Comparison of ENCODE assay signal across 8 mouse cellular contexts in the genomic region with DNA sequence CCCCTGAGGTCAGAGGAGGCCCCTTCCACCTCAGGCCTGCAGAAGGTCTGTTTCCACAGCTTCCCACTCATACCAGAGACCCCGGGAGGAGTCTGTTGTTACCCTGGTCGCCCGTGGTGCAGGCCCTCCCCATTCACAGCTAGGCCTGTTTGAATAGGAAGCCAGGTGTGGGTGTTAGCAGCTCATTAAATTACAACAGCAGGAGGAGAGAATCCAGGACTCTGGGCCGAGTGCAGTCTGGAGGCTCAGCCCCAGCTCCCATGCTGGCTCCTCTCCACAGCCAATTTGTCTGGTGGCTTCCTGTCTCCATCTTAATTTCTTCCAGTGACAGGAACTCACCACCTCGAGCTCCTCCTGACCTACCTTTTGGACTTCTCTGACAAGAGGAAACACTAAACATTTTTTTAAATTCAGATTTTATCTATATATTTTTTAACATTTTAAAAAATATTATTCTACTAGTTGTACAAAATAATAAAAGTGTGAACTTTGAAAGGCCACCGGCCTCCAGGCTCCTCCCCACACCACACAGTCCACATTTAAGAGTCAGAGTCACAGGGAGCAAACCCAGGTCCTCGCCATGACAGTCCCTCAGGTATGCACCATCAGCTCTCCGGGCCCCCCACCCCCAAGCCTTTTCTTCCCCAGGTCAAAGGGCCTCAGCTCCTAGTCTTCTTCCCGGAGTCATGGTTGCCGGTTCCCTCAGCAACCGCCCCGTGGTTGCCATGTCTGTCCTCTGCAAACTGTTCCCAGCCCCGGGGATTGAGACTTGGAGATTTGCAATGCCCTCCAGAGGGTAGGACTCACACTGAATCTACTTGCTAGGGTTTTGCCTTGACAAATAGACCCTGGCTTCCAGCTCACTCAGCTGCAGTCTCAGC.
DNase-seq lines count a peak whose midpoint lies in the region; ATAC-seq and TF ChIP-seq lines count a peak whose summit lies in the region.
"Had no signal": no experiment of that assay in that cellular context is flagged by ENCODE, and none has a peak within 500 bp of the region (broad histone marks: within the 10 kb centered on the region; RNA-seq: fewer than 3 reads in every experiment).

No protein-coding gene starts in this region.

- H3K27ac ChIP-seq in liver, embryonic 11.5 days (ENCODE audit: low read depth, low read length): 0 out of 2 replicates have a peak overlapping the region, but pooled peaks have one; percentile 9
- H3K27ac ChIP-seq in liver, postnatal 0 days (ENCODE audit: low read depth): no peak overlapping the region
- H3K27ac ChIP-seq in forebrain, postnatal 0 days (ENCODE audit: low read depth, low read length): peak overlapping the region; percentile 5; the same call in 1 of the 2 replicates
- H3K27ac ChIP-seq in midbrain, embryonic 14.5 days (replicated peaks; ENCODE audit: low read depth, low read length): no peak overlapping the region
- H3K27ac ChIP-seq: heart, embryonic 13.5 days had no signal

- no peak for ATAC-seq in liver, embryonic 11.5 days (replicated peaks; ENCODE audit: low FRiP score)
- ATAC-seq in liver, postnatal 0 days: no peak
- ATAC-seq in forebrain, postnatal 0 days: 0 out of 2 replicates have a peak, but pooled peaks have one; percentile 27
- ATAC-seq in midbrain, embryonic 14.5 days (ENCODE audit: low FRiP score, low TSS enrichment): no peak

- no peak for TF ChIP-seq EP300 in liver, postnatal 0 days (IDR thresholded peaks at IDR 0.05; ENCODE audit: low read depth)

- no peaks in the 10 kb centered on the region for H3K9me3 ChIP-seq in liver, embryonic 11.5 days (ENCODE audit: control insufficient read depth, low read length)
- H3K9me3 ChIP-seq in liver, postnatal 0 days (ENCODE audit: low read length): no peaks in the 10 kb centered on the region
- H3K9me3 ChIP-seq in forebrain, postnatal 0 days (ENCODE audit: low read length): no peaks in the 10 kb centered on the region
- H3K9me3 ChIP-seq in midbrain, embryonic 14.5 days (ENCODE audit: control insufficient read depth, low read length): no peaks in the 10 kb centered on the region
- H3K9me3 ChIP-seq: heart, embryonic 13.5 days had no signal

- H3K4me3 ChIP-seq in liver, embryonic 11.5 days (ENCODE audit: low read depth, low read length): no peak overlapping the region
- no peak overlapping the region for H3K4me3 ChIP-seq in liver, postnatal 0 days (ENCODE audit: low read depth, low read length)
- no peak overlapping the region for H3K4me3 ChIP-seq in forebrain, postnatal 0 days (ENCODE audit: low read depth, low read length)
- no peak overlapping the region for H3K4me3 ChIP-seq in midbrain, embryonic 14.5 days (replicated peaks; ENCODE audit: low read depth, low read length)
- H3K4me3 ChIP-seq: heart, embryonic 13.5 days had no signal

- WGBS in liver, embryonic 11.5 days: 47% methylated on average over 13 of the region's 13 CpGs
- WGBS in liver, postnatal 0 days (ENCODE audit: insufficient replicate concordance): 50% methylated on average over 13 of the region's 13 CpGs
- 44% methylated on average over 13 of the region's 13 CpGs for WGBS in forebrain, postnatal 0 days
- 13% methylated on average over 13 of the region's 13 CpGs for WGBS in midbrain, embryonic 14.5 days

- H3K36me3 ChIP-seq in liver, embryonic 11.5 days (ENCODE audit: control insufficient read depth, insufficient read depth, low read length): no peaks in the 10 kb centered on the region
- H3K36me3 ChIP-seq in liver, postnatal 0 days (replicated peaks; ENCODE audit: insufficient read depth, low read length): no peaks in the 10 kb centered on the region
- H3K36me3 ChIP-seq in forebrain, postnatal 0 days (ENCODE audit: insufficient read depth): no peaks in the 10 kb centered on the region
- H3K36me3 ChIP-seq in midbrain, embryonic 14.5 days (ENCODE audit: control insufficient read depth, insufficient read depth, low read length): no peaks in the 10 kb centered on the region
- H3K36me3 ChIP-seq: heart, embryonic 13.5 days had no signal

- peaks cover 15% of the 10 kb centered on the region for H3K4me1 ChIP-seq in liver, embryonic 11.5 days (replicated peaks; ENCODE audit: control insufficient read depth, insufficient read depth, low read length)
- no peaks in the 10 kb centered on the region for H3K4me1 ChIP-seq in liver, postnatal 0 days (ENCODE audit: insufficient read depth)
- H3K4me1 ChIP-seq in forebrain, postnatal 0 days (ENCODE audit: insufficient read depth): no peaks in the 10 kb centered on the region
- H3K4me1 ChIP-seq in midbrain, embryonic 14.5 days (ENCODE audit: control insufficient read depth, insufficient read depth, low read length): peaks cover 5% of the 10 kb centered on the region; the same call in 1 of the 2 replicates

- no peak overlapping the region for H3K9ac ChIP-seq in liver, embryonic 11.5 days (ENCODE audit: low read depth, low read length)
- H3K9ac ChIP-seq in liver, postnatal 0 days (replicated peaks): no peak overlapping the region
- H3K9ac ChIP-seq in forebrain, postnatal 0 days: no peak overlapping the region
- no peak overlapping the region for H3K9ac ChIP-seq in midbrain, embryonic 14.5 days (replicated peaks; ENCODE audit: low read length)
- H3K9ac ChIP-seq: heart, embryonic 13.5 days had no signal

- H3K27me3 ChIP-seq in liver, embryonic 11.5 days (replicated peaks; ENCODE audit: control insufficient read depth, insufficient read depth, low read length): no peaks in the 10 kb centered on the region; the same call in 1 of the 2 replicates
- no peaks in the 10 kb centered on the region for H3K27me3 ChIP-seq in liver, postnatal 0 days (ENCODE audit: insufficient read depth, low read length)
- H3K27me3 ChIP-seq in forebrain, postnatal 0 days (ENCODE audit: insufficient read depth, low read length): no peaks in the 10 kb centered on the region
- H3K27me3 ChIP-seq in midbrain, embryonic 14.5 days (ENCODE audit: control insufficient read depth, insufficient read depth, low read length): 0 out of 2 replicates have a peak, but pooled peaks cover 3% of the 10 kb centered on the region

- TF ChIP-seq CTCF in liver, postnatal 0 days (IDR thresholded peaks at IDR 0.05; ENCODE audit: low read depth): no peak
- TF ChIP-seq CTCF in forebrain, postnatal 0 days (IDR thresholded peaks at IDR 0.05; ENCODE audit: low read depth): no peak

- DNase-seq in liver, embryonic 11.5 days (ENCODE audit: low spot score): no peak
- no peak for DNase-seq in liver, postnatal 0 days
- DNase-seq in cerebellum, adult 9-10 months: peak; percentile 41
- DNase-seq in forebrain, postnatal 0 days: no peak
- DNase-seq in midbrain, embryonic 14.5 days: peak; percentile 15
- no peak for DNase-seq in urinary bladder, adult 2 months (ENCODE audit: low spot score)
- no peak for DNase-seq in gastrocnemius, adult 18-20 months (ENCODE audit: low spot score)

- H3K4me2 ChIP-seq in liver, embryonic 11.5 days: no peak overlapping the region
- H3K4me2 ChIP-seq in liver, postnatal 0 days (ENCODE audit: low read depth, low read length): no peak overlapping the region
- H3K4me2 ChIP-seq in forebrain, postnatal 0 days (ENCODE audit: low read depth): no peak overlapping the region
- no peak overlapping the region for H3K4me2 ChIP-seq in midbrain, embryonic 14.5 days (ENCODE audit: low read length)
- H3K4me2 ChIP-seq: heart, embryonic 13.5 days had no signal

Comparison
In these comparisons a context has a peak if more than half of its experiments do, and no peak if none do; other contexts are left out.
1. H3K27ac ChIP-seq: peak in liver, embryonic 11.5 days (single experiment) and forebrain, postnatal 0 days (single experiment); none in liver, postnatal 0 days (single experiment) and midbrain, embryonic 14.5 days (single experiment).
2. DNase-seq: peak in cerebellum, adult 9-10 months (single experiment) and midbrain, embryonic 14.5 days (single experiment); none in liver, embryonic 11.5 days (single experiment), liver, postnatal 0 days (single experiment), forebrain, postnatal 0 days (single experiment), urinary bladder, adult 2 months (single experiment) and gastrocnemius, adult 18-20 months (single experiment).